Mouse (Mus musculus) megakaryocyte, adult 5-6 weeks (primary cell): ENCODE results near the gene Nfib. TPM values are rescaled to one million over a fixed set of nuclear protein-coding genes. Genes with fewer than 3 reads are reported as not detected.

Source experiments
- ATAC-seq: 2 replicates; pipeline ENCODE4 v1.8.0; 2016; ENCODE audit warnings: mild to moderate bottlenecking, inconsistent platforms; ENCODE audit not compliant: poor library complexity, severe bottlenecking
- total RNA-seq, 2 experiments: library from RNA; stranded (forward) in 1 of 2; stranded (reverse) in 1 of 2; fragments of 153-499, 151-499 nt in 1 of 2; fragments of 221-1000, 200-1000 nt in 1 of 2; gene quantifications; 2 replicates each; pipeline versions ENCODE4 v1.2.3 to v1.2.4; 2015 to 2017

Gene Nfib
- total RNA-seq, 2 experiments from 2014 or later, result 0.04 TPM; not detected in 1

GRCm38 (mm10) chr4:82324977-82325376 is 380.6 kb downstream of the Nfib start:
- ATAC-seq, result no peak

DNA sequence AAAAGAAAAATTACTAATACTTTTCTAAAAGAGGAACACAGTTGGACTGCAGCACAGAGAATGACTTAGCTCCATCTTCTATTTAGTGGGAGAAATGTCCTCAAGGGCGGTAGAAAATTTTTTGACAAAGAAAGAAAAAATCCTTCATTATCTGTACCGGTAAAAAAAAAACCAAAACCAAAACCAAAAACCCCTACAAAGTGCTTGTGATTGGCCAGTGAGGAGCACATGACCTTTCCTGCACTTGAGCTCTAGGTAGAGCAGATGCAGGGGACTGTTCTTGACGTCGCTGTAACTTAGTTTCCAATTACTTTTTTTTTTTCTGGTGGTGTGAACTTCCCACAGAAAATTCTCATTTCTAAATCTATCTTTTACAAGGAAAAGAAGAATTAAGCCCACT is 384.5 kb downstream of the Nfib start:
- ATAC-seq, result no peak

DNA sequence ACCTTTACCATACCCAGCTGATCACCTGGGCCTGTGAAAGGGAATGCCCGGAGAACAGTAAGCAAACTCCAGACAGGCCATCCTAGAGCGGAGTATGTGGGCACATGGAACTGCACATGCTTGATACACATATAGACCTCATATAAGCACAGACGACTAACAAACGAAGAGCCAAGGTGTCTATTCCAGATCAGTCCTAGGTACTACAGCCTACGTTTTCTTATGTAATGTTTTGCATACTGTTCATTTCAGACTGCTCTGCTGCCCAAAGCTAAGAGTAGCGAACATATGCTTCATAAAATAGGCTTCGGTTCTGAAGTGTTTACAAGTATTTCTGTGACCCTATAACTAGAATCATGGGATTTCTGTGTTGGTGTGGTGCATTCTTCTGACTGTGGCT is 386.2 kb downstream of the Nfib start:
- no peak for ATAC-seq

GRCm38 (mm10) chr4:82316168-82316567 is 389.4 kb downstream of the Nfib start:
- no peak for ATAC-seq

DNA sequence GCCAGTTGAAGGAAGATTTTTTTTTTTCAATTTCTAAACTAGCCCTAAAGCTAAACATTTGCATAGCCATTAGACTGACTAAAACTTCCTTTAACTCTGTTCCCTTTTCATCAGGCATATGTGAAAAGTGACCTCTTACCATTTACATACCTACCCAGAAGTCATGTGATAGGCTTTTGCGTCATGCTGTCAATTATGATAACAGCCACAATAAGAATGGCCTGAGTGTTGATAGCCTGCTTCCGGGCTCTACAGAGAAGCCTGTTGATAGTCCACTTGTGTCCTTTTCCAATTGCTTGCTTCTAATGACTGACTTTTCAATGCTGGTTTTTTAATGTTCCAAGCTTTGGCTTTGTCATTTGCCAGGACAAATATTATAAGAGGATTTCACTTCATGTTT is 389.8 kb downstream of the Nfib start:
- ATAC-seq, result no peak

GRCm38 (mm10) chr4:82310924-82311734 is 394.4 kb downstream of the Nfib start:
- no peak for ATAC-seq

GRCm38 (mm10) chr4:82306045-82306444 is 399.5 kb downstream of the Nfib start:
- no peak for ATAC-seq

DNA sequence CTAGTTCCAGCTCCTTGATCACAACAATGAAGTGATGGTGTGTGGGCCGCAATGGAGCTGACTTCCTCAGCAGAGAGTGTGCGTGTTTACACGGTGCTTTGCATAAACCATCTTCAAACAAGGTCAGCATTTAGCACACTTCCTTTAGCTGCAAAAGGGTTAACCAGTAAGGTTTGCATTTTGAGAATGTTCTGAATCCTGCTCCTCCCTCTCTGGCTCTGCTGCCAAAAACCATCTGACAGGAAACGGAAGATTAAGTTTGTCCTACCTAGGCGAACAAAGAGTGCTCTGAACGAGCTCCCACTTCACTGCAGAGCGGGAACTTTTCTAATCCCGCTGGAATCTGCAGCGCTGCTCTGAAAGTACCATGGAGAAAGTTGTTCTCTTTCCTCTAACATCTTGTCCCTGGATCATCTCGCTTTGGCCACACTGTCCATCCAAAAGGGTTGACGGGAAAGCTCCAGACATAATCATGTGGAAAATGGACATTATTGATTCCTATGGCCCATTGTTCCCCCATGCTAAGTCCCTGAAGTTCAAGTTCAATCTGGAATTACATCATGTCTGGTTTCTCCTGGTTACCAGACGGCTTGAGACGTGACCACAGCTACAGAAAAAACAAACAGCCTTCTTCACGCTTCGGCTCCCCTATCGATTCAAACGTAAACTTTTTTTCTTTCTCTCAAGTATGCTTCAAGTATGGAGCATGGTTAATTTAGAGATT is 401.2 kb downstream of the Nfib start:
- no peak for ATAC-seq

DNA sequence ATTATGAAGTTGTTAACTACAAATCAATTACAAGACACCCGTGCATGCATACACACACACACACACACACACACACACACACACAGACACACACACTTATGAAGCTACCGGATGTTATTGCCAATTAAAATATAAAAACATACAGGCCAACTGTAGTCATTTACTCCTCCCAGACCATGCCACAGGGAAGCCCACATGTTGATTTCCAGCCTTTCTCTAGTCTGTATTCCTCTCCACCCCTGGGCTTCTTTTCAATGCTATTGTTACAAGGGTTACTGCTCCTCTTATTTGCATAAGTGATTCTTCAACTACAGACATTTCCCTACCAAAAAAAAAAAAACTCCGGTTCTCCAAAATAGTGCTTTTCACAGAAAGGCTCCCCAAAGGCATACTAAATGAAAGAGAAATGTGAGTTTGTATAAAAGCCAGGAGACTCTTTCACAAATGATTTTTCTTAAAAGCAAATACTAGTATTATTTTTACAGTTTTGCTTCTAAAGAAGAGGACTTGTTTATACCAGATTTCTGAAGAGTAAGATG is 402.1 kb downstream of the Nfib start:
- ATAC-seq, result no peak

DNA sequence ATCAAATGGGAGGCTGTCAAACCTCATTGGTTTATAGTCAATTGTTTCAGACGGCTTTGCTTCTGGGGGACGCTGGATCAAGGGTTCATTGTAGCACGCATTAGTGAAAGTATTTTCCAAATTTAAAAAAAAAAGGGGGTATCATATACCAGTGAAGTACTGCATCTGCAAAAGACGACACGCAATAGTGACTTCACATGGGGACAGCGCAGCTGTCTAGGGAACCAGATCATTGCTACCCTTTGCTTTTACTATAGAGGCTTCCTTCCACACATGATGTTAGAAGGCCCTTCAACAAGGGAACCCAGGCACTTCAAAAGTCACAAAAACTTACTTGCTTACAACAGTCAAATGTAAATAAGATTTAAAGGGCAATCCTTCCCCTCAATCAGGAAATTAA is 402.6 kb downstream of the Nfib start:
- ATAC-seq, result no peak

- ATAC-seq, result no peak
These were observed 406.9 kb downstream of the Nfib start for GRCm38 (mm10) chr4:82298606-82299005.

DNA sequence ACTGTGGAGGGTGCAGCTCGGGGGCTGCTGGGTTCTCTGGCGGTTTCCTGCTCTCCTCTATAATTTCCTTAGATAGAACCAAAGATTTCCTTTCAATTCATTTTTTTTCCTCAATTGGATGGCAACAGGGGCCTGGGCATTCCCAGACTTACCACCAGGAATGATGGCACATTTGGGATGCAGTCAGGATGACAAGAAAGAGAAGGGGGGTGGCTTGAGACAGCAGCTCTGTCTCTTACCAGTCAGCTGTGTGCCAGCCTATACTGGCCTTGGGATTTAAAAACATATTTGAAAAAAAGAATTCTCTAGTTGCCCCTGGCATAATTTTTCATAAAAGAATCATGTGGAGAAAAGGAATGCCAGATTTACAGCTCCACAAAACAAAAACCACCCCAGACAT is 408.0 kb downstream of the Nfib start:
- ATAC-seq, result no peak

DNA sequence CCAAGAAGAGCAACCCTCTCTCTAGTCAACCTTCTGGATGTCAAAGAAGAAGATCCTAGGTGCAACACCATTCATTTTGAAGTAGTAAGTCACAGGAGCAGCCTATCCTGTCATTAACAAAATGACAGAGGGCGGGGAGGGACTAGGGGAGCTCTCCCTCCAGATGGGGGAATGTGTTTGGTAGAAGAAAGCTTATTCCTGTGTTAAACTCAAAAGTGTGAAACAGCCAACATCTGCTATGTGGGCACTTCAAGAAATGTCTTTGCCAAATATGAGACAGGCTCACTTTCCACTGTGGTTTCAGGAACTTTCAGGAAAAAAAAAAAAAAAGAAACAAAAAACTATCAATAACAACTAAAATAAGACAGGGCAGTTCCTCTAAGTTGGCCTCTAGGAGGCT is 411.5 kb downstream of the Nfib start:
- ATAC-seq, result no peak

GRCm38 (mm10) chr4:82291174-82291847 is 414.2 kb downstream of the Nfib start:
- ATAC-seq, result no peak

GRCm38 (mm10) chr4:82290623-82291022 is 414.9 kb downstream of the Nfib start:
- no peak for ATAC-seq

DNA sequence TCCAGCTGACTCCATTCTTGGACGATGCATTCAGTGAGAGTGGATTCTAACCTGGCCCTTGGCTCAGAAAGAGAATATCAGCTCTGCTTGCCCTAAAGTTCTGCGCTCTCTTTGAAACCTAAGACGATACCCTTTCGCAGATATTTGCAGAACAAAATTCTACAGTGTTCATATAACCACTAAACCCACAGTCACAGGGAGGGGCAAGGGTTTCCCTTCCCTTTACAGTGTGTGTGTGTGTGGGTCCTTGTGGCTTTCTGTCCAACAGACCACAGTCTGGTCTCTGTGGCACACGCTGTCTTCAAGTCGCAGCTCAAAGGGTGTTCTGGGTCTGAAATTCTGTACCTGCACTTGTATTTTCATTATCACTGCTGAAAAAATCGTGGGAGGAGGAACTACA is 416.0 kb downstream of the Nfib start:
- peak; percentile 68 for ATAC-seq

GRCm38 (mm10) chr4:82288138-82288537 is 417.4 kb downstream of the Nfib start:
- ATAC-seq, result no peak

DNA sequence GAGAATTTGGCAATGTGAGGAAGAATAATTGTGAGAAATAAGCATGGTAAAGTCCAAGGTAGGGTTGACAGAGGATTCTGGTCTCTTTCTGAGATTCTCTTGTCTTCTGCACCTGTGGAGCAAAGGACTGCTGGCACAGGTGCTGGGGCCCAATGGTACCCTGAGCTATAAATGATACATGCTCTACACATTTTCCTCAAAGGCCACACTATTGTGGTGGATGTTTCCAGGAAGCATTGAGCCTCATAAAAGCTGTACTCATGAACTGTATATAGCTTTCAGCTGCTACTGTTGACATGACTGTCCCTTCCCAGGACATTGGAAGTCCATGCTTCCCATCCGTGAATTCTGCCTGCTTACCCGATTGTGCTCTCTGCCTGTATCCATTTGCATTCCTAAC is 418.1 kb downstream of the Nfib start:
- ATAC-seq, result no peak

DNA sequence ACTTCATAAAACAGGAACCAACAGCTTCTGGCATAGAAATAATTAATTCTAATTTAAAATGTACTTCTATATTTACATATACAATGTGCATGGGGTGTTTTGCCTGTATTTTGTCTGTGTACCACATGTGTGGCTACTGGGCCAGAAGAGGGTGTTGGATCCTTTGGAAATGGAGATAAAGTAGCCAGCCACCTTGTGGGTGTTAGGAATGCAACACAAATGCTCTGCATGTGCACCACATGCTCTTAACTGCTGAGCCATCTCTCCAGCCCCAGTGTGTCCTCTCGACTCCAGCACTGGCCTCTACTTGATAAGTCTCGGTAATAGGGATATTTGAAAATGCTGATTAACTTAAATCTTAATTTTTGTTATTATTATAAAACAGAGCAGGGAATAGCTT is 418.6 kb downstream of the Nfib start:
- ATAC-seq, result no peak

DNA sequence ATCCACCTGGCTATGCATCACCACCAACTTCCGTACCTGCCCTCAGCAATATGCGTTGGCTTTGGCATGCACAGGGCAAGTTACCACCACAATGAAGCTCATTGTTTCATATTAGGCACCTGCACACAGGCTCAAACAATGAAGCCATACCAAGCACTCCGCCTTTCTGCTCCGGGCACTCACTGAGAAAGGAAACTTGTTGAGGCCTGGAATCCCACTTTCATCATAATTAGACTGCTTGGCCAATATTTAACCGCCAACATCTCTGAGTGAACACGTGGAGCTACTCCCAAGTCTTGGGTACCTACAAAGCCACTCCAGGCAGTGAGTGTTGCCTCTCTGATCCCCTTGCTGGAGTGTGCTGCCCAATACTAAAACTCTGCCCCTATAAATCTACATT is 422.0 kb downstream of the Nfib start:
- no peak for ATAC-seq

- no peak for ATAC-seq
These were observed 429.6 kb downstream of the Nfib start for GRCm38 (mm10) chr4:82275996-82276395.
